Mouse (Mus musculus): ENCODE data around the gene Mum1. TPM values are rescaled to one million over a fixed set of nuclear protein-coding genes. Genes with fewer than 3 reads are reported as not detected.
A peak's percentile ranks its signal among the peaks of the same experiment; 100 is the strongest.

Gene Mum1
- polyA plus RNA-seq, 1 experiment from 2014 or later, result 63.4 TPM

GRCm38 (mm10) chr10:80196167-80196566, 30.1 kb upstream of the Mum1 start:
- no peaks in the 10 kb centered on the region for H3K36me3 ChIP-seq (ENCODE audit: insufficient read depth)
- no peaks in the 10 kb centered on the region for H3K9me3 ChIP-seq (ENCODE audit: low read depth, low read length)
- no peaks in the 10 kb centered on the region for H3K4me1 ChIP-seq (ENCODE audit: insufficient read depth)
- peak; percentile 48 for DNase-seq
- H3K27me3 ChIP-seq (ENCODE audit: insufficient read depth, low read length), result peaks cover 5% of the 10 kb centered on the region; the same call in 1 of the 2 replicates
- H3K4me3 ChIP-seq (ENCODE audit: low read depth, low read length), result no peak overlapping the region
- 86% methylated on average over 1 of the region's 1 CpGs for WGBS
- H3K27ac ChIP-seq (ENCODE audit: low read depth), result no peak overlapping the region
- no peak for TF ChIP-seq CTCF (IDR thresholded peaks at IDR 0.05; ENCODE audit: low read depth)
- no peak for ATAC-seq (ENCODE audit: insufficient read depth)
- H3K4me2 ChIP-seq, result no peak overlapping the region
- no peak overlapping the region for H3K9ac ChIP-seq

- DNase-seq, result no peak
- Histone ChIP-seq H3K27me3 (ENCODE audit: insufficient read depth, low read length) (no peaks in the 10 kb centered on the region), H3K9ac (no peak overlapping the region), H3K4me3 (ENCODE audit: low read depth, low read length) (no peak overlapping the region), H3K9me3 (ENCODE audit: low read depth, low read length) (no peaks in the 10 kb centered on the region), H3K27ac (ENCODE audit: low read depth) (no peak overlapping the region), H3K4me1 (ENCODE audit: insufficient read depth) (no peaks in the 10 kb centered on the region), H3K36me3 (ENCODE audit: insufficient read depth) (no peaks in the 10 kb centered on the region), H3K4me2 (no peak overlapping the region)
- ATAC-seq (ENCODE audit: insufficient read depth), result no peak
- WGBS, result 71% methylated on average over 33 of the region's 33 CpGs
- TF ChIP-seq CTCF (IDR thresholded peaks at IDR 0.05; ENCODE audit: low read depth), result no peak
Observed at GRCm38 (mm10) chr10:80196778-80197581, 29.3 kb upstream of the Mum1 start.

- no peaks in the 10 kb centered on the region for H3K27me3 ChIP-seq (ENCODE audit: insufficient read depth, low read length)
- no peaks in the 10 kb centered on the region for H3K4me1 ChIP-seq (ENCODE audit: insufficient read depth)
- H3K4me3 ChIP-seq (ENCODE audit: low read depth, low read length), result no peak overlapping the region
- H3K9me3 ChIP-seq (ENCODE audit: low read depth, low read length), result no peaks in the 10 kb centered on the region
- H3K36me3 ChIP-seq (ENCODE audit: insufficient read depth), result no peaks in the 10 kb centered on the region
- no peak overlapping the region for H3K4me2 ChIP-seq
- H3K27ac ChIP-seq (ENCODE audit: low read depth), result no peak overlapping the region
- ATAC-seq (ENCODE audit: insufficient read depth) (peak; percentile 83), DNase-seq (peak; percentile 94)
- 57% methylated on average over 3 of the region's 3 CpGs for WGBS
- H3K9ac ChIP-seq, result no peak overlapping the region
- TF ChIP-seq CTCF (IDR thresholded peaks at IDR 0.05; ENCODE audit: low read depth), result peak; percentile 96
Observed at GRCm38 (mm10) chr10:80199440-80200008, 26.7 kb upstream of the Mum1 start.

- Histone ChIP-seq H3K9ac (no peak overlapping the region), H3K27me3 (ENCODE audit: insufficient read depth, low read length) (no peaks in the 10 kb centered on the region), H3K27ac (ENCODE audit: low read depth) (no peak overlapping the region), H3K4me2 (no peak overlapping the region), H3K9me3 (ENCODE audit: low read depth, low read length) (no peaks in the 10 kb centered on the region), H3K4me1 (ENCODE audit: insufficient read depth) (no peaks in the 10 kb centered on the region), H3K36me3 (ENCODE audit: insufficient read depth) (no peaks in the 10 kb centered on the region), H3K4me3 (ENCODE audit: low read depth, low read length) (no peak overlapping the region)
- ATAC-seq (ENCODE audit: insufficient read depth) (no peak), DNase-seq (no peak)
- 74% methylated on average over 6 of the region's 6 CpGs for WGBS
- TF ChIP-seq CTCF (IDR thresholded peaks at IDR 0.05; ENCODE audit: low read depth), result no peak
Observed at GRCm38 (mm10) chr10:80200485-80200884, 25.7 kb upstream of the Mum1 start.

- Histone ChIP-seq H3K27me3 (ENCODE audit: insufficient read depth, low read length) (no peaks in the 10 kb centered on the region), H3K9me3 (ENCODE audit: low read depth, low read length) (no peaks in the 10 kb centered on the region), H3K36me3 (ENCODE audit: insufficient read depth) (no peaks in the 10 kb centered on the region), H3K4me1 (ENCODE audit: insufficient read depth) (no peaks in the 10 kb centered on the region), H3K4me2 (no peak overlapping the region), H3K27ac (ENCODE audit: low read depth) (no peak overlapping the region), H3K4me3 (ENCODE audit: low read depth, low read length) (no peak overlapping the region), H3K9ac (no peak overlapping the region)
- 19% methylated on average over 7 of the region's 7 CpGs for WGBS
- TF ChIP-seq CTCF (IDR thresholded peaks at IDR 0.05; ENCODE audit: low read depth), result no peak
- DNase-seq (no peak), ATAC-seq (ENCODE audit: insufficient read depth) (no peak)
Observed at GRCm38 (mm10) chr10:80204055-80204454, 22.2 kb upstream of the Mum1 start.

GRCm38 (mm10) chr10:80207201-80207600, 19.0 kb upstream of the Mum1 start:
- ATAC-seq (ENCODE audit: insufficient read depth), result no peak
- TF ChIP-seq CTCF (IDR thresholded peaks at IDR 0.05; ENCODE audit: low read depth), result no peak

GRCm38 (mm10) chr10:80207676-80208075, 18.6 kb upstream of the Mum1 start:
- Histone ChIP-seq H3K4me1 (ENCODE audit: insufficient read depth) (no peaks in the 10 kb centered on the region), H3K4me2 (no peak overlapping the region), H3K27me3 (ENCODE audit: insufficient read depth, low read length) (no peaks in the 10 kb centered on the region), H3K4me3 (ENCODE audit: low read depth, low read length) (no peak overlapping the region), H3K36me3 (ENCODE audit: insufficient read depth) (no peaks in the 10 kb centered on the region), H3K27ac (ENCODE audit: low read depth) (no peak overlapping the region), H3K9ac (no peak overlapping the region), H3K9me3 (ENCODE audit: low read depth, low read length) (no peaks in the 10 kb centered on the region)
- ATAC-seq (ENCODE audit: insufficient read depth) (no peak), DNase-seq (no peak)
- TF ChIP-seq CTCF (IDR thresholded peaks at IDR 0.05; ENCODE audit: low read depth), result no peak
- WGBS, result 70% methylated on average over 10 of the region's 10 CpGs

More at GRCm38 (mm10) chr10:80207201-80207600, 19.0 kb upstream of the Mum1 start:
- H3K27me3 ChIP-seq (ENCODE audit: insufficient read depth, low read length), result no peaks in the 10 kb centered on the region
- no peak for DNase-seq
- H3K36me3 ChIP-seq (ENCODE audit: insufficient read depth), result no peaks in the 10 kb centered on the region
- H3K27ac ChIP-seq (ENCODE audit: low read depth), result no peak overlapping the region
- H3K4me2 ChIP-seq, result no peak overlapping the region
- WGBS, result 61% methylated on average over 1 of the region's 1 CpGs
- H3K9ac ChIP-seq, result no peak overlapping the region
- no peaks in the 10 kb centered on the region for H3K4me1 ChIP-seq (ENCODE audit: insufficient read depth)
- H3K4me3 ChIP-seq (ENCODE audit: low read depth, low read length), result no peak overlapping the region
- no peaks in the 10 kb centered on the region for H3K9me3 ChIP-seq (ENCODE audit: low read depth, low read length)
